ENCODE assay signal across 8 mouse cellular contexts in genomic region chr3:37419458-37419991, GRCm38 (mm10). TPM values are rescaled to one million over a fixed set of nuclear protein-coding genes. Genes with fewer than 3 reads are reported as not detected.
DNase-seq lines count a peak whose midpoint lies in the region; ATAC-seq and TF ChIP-seq lines count a peak whose summit lies in the region.

Spata5 (plus strand) TSS chr3:37419896.

- CTCF ChIA-PET in Patski (lab: Charles Lee), result no interaction called here

- no peaks in the 10 kb centered on the region for H3K9me3 ChIP-seq in hindbrain, embryonic 13.5 days

- in situ Hi-C loops in Patski (cut with MboI; ENCODE audit: low pct_unique_long_range_greater_than_20kb), result loop anchor here (25.0 kb wide), 2 partner anchors 207 to 557 kb away; partner anchors contain the start of gene 4932438A13Rik

- no peaks in the 10 kb centered on the region for H3K36me3 ChIP-seq in hindbrain, embryonic 13.5 days

- peak within 1 kb of the TSS; percentile 88 for H3K27ac ChIP-seq in hindbrain, embryonic 13.5 days

- H3K4me1 ChIP-seq in hindbrain, embryonic 13.5 days (replicated peaks), result peaks cover 22% of the 10 kb centered on the region

- POLR2A ChIA-PET in Patski (lab: Charles Lee), result interaction anchor here (1.1 kb wide), 1 partner anchor 108 kb away, joined by 3 read pairs; the partner anchor contains the start of gene Bbs12

- peak within 1 kb of the TSS; percentile 77 for H3K4me3 ChIP-seq in hindbrain, embryonic 13.5 days

- 0% methylated on average over 48 of the region's 50 CpGs for WGBS in hindbrain, embryonic 13.5 days

- TF ChIP-seq CTCF in Patski (IDR thresholded peaks at IDR 0.05), result no peak

- DNase-seq in Patski (ENCODE audit: low read depth, low spot score), result peak; percentile 100
- DNase-seq in cerebellum, postnatal 14 days, result peak; percentile 99 to 100
- DNase-seq in frontal cortex, postnatal 14 days (ENCODE audit: low spot score in 2 of 2), result peak; percentile 95 to 96
- peak; percentile 84 to 91 for DNase-seq in layer of hippocampus, postnatal 25 days (ENCODE audit: extremely low spot score in 1 of 2, low spot score in 1 of 2)
- peak; percentile 98 for DNase-seq in lung, postnatal 25 days (ENCODE audit: low spot score)
- DNase-seq in retina, embryonic 14.5 days (ENCODE audit: low spot score), result peak; percentile 100
- peak; percentile 100 for DNase-seq in thymus, postnatal 4 days

- peak within 1 kb of the TSS; percentile 84 for H3K4me2 ChIP-seq in hindbrain, embryonic 13.5 days

- H3K9ac ChIP-seq in hindbrain, embryonic 13.5 days, result peak within 1 kb of the TSS; percentile 85

- H3K27me3 ChIP-seq in Patski, result no peaks in the 10 kb centered on the region
- no peaks in the 10 kb centered on the region for H3K27me3 ChIP-seq in hindbrain, embryonic 13.5 days

- peak; percentile 86 for ATAC-seq in Patski
- peak; percentile 97 for ATAC-seq in hindbrain, embryonic 13.5 days (ENCODE audit: low FRiP score)

RNA-seq across cellular contexts. Expression of gene Spata5, which starts in this region (rescaled TPM):
- polyA plus RNA-seq in Patski (2021), result 43.3 TPM
- polyA plus RNA-seq in hindbrain, embryonic 13.5 days (2015; fragmentation: Nextera tagmentation; extraction: Ambion mirVana), result 30.6 and 38.3 TPM in 2 replicates
- 10 to 100 TPM; 17.9 to 26.7 TPM for total RNA-seq in layer of hippocampus, postnatal 25 days (2021)

Comparison
In these comparisons a context has a peak if more than half of its experiments do, and no peak if none do; other contexts are left out.
1. Peak in every context shown above with its lines: DNase-seq, ATAC-seq, H3K4me3 ChIP-seq and H3K27ac ChIP-seq.